Mouse (Mus musculus): ENCODE data around the gene Uso1.
"Not testable (repeated sequence)": the region's sequence is repeated elsewhere in the genome, so short reads cannot be mapped to it uniquely, and the experiment has no call there.

The Uso1 gene

GRCm38 (mm10) chr5:92127751-92128150, 10.0 kb upstream of the Uso1 start:
- ATAC-seq (ENCODE audit: low TSS enrichment): no peak

GRCm38 (mm10) chr5:92128570-92128969, 9.2 kb upstream of the Uso1 start:
- ATAC-seq (ENCODE audit: low TSS enrichment): peak; percentile 40; the same call in 1 of the 2 replicates

DNA sequence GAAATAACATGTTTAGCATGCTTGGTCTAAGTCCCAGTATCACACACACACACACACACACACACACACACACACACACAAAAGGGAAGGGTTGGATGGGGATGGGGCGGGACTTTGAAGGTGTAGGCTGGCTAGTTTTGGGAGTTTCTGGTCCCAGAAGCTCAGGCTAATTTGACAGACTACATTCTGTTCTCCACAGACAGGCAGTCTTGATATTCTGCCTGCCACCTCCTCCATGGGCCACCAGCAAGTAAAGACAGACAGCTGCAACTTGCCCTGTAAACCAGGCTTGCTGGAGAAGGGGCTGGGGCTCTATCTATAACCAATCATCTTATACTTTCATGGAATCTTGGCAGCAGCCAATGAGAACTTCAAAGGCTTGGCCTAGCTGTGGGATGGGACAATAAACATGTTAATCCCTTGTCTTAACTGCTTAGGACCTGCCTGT, 8.4 kb upstream of the Uso1 start:
- no peak for ATAC-seq (ENCODE audit: low TSS enrichment)

DNA sequence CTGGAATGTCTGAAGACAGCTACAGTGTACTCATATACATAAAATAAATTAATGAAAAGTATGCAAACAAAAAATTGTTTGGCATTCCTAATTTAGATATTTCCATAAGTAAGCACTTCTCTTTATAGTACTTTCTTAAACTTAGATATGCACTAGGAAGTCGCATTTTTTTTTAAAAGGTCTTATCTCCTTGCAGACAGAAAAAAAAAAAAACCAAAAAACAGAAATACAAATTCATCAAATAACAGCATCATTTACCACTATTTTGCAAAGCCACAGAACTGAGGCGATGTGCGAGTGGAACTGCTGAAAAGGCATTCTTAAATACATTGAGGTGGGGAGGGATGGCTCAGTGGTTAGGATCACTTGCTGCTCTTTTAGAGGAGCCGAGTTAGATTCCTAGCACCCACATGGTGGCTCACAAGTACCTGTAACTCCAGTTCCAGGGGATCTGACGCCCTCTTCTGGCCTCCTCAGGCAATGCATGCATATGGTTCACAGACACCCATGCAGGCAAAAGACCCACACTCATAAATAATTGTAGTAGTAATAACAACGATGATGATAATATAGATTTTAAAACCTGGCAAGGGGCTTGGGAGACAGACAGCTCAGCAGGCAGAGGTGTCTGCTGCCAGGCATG, 7.6 kb upstream of the Uso1 start:
- ATAC-seq (ENCODE audit: low TSS enrichment): no peak

DNA sequence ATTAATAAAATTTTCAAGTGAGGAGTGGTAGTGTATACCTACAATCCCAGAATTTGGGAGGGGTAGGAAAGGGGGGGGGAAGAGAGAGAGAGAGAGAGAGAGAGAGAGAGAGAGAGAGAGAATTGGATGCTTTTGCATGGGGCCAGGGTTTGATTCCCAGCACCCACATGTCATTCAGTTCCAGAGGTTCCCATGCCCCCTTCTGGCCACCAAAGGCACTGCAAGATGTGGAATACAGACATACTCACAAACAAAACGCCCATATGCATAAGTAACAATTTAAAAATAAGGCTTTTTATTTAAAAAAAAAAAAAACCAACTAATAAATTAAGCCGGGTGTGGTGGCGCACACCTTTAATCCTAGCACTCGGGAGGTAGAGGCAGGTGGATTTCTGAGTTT, 5.6 kb upstream of the Uso1 start:
- ATAC-seq (ENCODE audit: low TSS enrichment): no peak

- ATAC-seq (ENCODE audit: low TSS enrichment): not testable (repeated sequence)
These were observed 4.7 kb upstream of the Uso1 start for GRCm38 (mm10) chr5:92133006-92133405.

DNA sequence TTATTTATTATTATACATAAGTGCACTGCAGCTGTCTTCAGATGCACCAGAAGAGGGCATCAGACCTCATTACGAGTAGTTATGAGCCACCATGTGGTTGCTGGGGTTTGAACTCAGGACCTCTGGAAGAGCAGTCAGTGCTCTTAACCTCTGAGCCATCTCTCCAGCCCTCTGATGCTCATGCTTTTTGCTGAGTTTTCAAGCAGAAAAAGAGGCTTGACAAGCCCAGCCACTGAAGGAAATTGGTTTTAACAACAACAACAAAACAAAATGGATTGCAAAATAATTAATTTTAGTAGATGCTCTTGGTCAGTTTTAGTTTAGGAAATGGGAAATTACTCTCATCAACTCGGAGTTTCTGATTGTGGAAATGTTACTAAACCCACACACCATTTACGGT, 2.8 kb upstream of the Uso1 start:
- no peak for ATAC-seq (ENCODE audit: low TSS enrichment)

GRCm38 (mm10) chr5:92136536-92137238, 1.1 kb upstream of the Uso1 start:
- no peak for ATAC-seq (ENCODE audit: low TSS enrichment)

- peak; percentile 32 for ATAC-seq (ENCODE audit: low TSS enrichment)
These were observed 419 bp downstream of the Uso1 start for GRCm38 (mm10) chr5:92138093-92138621.

DNA sequence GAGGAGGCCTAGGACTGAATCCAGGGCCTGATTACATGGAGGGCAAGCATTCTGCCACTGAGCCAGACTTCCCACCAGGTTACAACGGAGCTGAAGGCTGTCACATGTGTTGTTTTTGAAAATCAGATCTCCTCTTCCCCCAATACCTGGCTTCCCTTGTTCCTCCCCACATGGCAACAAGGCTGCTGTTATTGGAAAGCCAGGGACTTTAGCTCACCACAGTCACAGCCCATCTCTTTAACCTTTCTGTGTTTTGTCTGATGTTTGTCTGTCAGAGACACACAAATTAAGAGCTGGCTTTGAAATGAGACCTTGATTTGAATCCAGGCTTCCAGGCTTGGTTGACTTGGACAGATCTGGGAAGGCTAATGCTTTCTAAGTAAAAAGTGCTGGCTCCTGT, 1.5 kb downstream of the Uso1 start:
- no peak for ATAC-seq (ENCODE audit: low TSS enrichment)

DNA sequence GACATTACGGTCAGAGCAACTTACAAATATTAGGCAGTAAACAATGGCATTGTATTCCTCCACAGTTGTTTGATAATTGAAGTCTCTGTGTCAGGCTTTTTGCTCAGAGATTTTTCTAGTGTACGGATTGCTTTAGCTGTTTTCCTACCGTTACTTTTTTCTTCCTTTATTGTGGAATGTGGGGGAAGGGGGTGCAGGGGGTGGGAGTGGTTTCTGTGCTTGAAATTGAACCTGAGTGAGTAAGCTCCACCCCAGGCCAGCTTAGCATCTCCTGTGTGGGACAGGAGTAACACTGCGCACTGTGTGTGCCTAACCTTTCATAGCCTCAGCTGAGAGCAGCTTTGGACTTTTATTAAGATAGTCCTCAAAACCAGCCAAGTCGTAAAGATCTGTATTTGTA, 4.0 kb downstream of the Uso1 start:
- ATAC-seq (ENCODE audit: low TSS enrichment): no peak

- ATAC-seq (ENCODE audit: low TSS enrichment): no peak
These were observed 4.7 kb downstream of the Uso1 start for GRCm38 (mm10) chr5:92142481-92142880.

DNA sequence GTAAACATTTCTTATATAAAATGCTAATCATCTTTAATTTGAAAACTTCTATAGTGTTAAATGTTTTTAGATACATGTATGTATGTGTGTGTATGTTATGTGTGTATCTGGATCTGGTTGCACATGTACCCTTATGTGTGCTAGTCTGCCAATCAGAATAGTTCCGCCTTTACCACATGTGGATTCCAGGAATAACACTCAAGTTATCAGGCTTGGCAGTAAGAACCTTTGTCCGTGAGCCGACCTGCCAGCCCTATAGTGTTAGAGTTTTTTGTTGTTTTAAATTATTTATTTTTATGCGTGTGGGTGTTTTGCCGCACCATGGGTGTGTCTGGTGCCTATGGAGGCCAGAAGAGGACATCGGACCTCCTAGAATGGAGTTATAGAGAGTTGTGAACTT, 5.9 kb downstream of the Uso1 start:
- no peak for ATAC-seq (ENCODE audit: low TSS enrichment)

GRCm38 (mm10) chr5:92144954-92145708, 7.4 kb downstream of the Uso1 start:
- peak; percentile 35; the same call in 1 of the 2 replicates for ATAC-seq (ENCODE audit: low TSS enrichment)

- ATAC-seq (ENCODE audit: low TSS enrichment): no peak
These were observed 10.5 kb downstream of the Uso1 start for GRCm38 (mm10) chr5:92148248-92148647.

DNA sequence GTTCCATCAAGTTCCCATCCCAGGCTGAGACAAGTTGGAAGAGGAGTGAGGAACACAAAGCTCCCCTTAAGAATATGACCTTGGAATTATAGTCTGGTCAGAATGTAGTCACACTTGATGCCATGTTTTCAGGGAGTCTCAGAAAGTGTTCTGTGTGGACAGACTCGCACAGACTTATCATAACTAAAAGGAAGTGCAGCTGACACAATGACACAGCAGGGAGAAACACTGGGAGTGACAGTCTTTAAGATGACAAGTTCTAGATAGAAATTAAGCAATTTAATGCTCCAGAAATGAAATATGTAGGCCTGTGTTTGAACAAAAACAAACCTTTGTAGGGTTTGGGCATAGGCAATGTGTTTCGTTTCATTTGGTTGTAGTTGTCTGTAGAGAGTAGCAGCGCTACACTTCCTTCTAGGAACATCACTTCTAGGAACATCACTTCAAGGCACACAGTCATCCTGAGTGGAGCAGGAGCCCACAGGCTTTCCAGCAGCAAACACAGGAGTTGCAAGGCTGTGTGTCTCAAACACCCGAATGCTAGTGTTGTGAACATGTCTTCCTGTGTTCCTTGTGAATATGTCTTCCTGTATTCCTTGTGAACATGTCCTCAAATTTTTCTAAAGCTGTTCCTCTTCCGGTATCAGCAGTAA, 11.7 kb downstream of the Uso1 start:
- no peak for ATAC-seq (ENCODE audit: low TSS enrichment)

- ATAC-seq (ENCODE audit: low TSS enrichment): peak; percentile 99
These were observed 17.1 kb downstream of the Uso1 start for GRCm38 (mm10) chr5:92154861-92155260.

DNA sequence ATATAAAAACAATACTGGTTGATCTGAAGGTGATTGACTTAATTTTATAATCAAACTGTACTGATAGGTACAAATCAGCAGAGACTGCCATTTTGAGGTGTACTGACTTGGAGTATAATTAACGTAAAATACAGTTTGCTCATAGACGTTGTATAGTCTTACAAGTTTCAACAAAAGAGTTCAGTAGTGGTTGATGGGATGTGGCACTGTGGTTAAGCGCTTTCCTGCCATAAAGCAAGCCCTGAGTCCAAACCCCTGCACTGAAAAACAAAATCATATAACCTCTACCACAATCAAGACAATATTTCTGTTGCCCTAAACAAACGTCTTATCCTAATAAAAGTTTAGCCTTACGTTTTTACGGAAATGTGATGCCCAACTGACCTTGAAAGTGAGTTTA, 28.2 kb downstream of the Uso1 start:
- ATAC-seq (ENCODE audit: low TSS enrichment): no peak

- ATAC-seq (ENCODE audit: low TSS enrichment): no peak
These were observed 45.5 kb downstream of the Uso1 start for GRCm38 (mm10) chr5:92183071-92183830.

DNA sequence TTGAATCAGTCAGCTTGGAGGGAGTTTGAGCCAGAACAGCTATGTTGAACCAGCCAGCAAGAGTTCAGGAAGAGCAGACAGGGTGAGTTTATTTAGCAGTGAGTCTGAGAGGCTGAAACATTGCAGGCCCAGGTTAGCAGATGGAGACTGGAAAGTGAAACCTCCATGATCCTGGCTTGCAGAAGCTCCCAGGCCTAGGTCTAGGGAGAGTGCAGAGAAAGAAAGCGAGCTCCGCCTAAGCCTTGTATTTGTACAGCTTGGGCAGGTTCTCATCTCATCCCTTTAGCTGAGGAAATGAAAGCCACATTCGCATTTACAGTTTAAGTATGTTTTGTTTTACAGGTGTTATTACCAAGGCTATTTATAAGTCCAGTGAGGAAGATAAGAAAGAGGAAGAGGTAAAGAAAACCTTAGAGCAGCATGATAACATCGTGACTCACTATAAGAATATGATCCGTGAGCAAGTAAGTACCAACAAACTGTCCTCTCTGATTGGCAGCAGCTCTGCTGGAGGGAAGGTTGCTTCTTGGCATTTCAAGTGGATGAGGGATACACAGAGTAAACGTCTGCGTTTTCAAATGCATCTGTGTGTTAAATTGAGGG, 51.2 kb downstream of the Uso1 start:
- no peak for ATAC-seq (ENCODE audit: low TSS enrichment)

DNA sequence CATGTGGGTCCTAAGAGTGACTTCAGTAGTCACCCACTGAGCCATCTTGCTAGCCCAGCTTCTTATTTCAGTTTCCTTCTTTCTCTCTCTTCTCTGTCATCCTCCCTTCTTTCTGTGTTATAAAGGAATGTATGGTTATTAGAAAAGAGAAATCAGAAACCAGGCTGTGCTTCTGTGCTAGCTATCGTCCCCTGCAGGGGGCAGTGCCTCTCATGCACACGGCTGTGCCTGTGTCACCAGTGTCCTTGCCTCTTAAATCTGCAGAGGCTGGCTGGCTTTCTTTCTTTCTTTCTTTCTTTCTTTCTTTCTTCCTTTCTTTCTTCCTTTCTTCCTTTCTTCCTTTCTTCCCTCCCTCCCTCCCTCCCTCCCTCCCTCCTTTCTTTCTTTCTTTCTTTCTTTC, 58.0 kb downstream of the Uso1 start:
- ATAC-seq (ENCODE audit: low TSS enrichment): peak; percentile 87

Measured in frontal cortex, adult (tissue).